Mouse (Mus musculus) CD4-positive naive resting alpha-beta T cell, adult 57 days (primary cell): ENCODE results near the gene Dlx4. TPM values are rescaled to one million over a fixed set of nuclear protein-coding genes. Genes with fewer than 3 reads are reported as not detected.

Source experiments
- total RNA-seq: library from RNA; stranded (reverse); gene quantifications from one replicate; pipeline ENCODE4 v1.2.4, GENCODE M21; 2023

The Dlx4 gene
- not detected for total RNA-seq

DNA sequence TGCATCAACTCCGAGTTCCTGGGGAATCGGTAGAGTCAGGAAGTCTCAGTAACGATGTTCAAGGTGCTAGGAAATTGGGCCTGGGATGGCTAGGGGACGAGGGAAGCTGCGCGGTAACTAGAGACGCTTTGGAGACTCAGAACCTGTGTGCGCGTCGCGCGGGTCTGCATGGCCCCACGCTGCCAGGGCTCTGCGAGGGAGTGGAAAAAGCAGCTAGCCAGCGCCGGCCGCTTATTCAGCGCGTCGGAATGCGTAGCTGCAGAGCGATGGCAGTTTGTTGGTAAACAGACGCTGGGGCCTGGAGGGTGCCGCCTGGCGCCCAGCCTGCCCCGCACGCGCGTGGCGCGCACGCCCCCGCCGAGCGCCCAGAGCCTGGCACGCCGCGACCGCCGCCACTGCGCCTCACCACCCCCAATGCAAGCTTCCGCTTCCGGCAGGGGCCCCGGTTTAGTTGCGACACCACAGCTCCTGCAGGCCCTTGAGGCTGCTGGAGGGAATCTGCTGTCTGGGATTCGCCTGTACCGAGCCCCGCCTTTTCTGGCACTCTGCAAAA, at the start of gene Dlx4:
Gene Dlx4, minus strand, starts transcription at position 413 of the 553 bp plus-strand sequence.

DNA sequence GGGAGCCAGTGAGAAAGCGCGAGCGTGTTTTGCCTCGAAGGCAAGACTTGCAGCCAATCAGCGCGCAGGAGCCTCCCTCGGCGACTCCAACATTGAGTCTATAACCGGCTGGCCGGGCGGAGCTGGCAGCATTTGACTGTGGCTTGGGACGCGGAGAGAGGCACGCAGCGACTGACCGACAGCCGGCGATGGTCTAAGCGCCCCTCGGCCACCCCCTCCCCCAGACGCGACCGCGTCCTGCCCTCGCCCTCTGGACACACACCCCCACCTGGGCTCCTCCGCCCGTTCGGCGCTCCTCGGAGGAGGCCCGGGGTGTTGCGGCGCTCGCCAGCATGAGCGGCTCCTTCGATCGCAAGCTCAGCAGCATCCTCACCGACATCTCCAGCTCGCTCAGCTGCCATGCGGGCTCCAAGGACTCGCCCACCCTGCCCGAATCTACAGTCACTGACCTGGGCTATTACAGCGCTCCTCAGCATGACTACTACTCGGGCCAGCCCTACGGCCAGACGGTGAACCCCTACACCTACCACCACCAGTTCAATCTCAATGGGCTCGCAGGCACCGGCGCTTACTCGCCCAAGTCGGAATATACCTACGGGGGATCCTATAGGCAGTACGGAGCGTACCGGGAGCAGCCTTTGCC, 26.0 kb downstream of the Dlx4 start, which contains the start of gene Dlx3:
Gene Dlx3, plus strand, starts transcription at position 130 of the 643 bp plus-strand sequence.

Other genes starting within 250 kb of the Dlx4 start
- 3.5 TPM for gene Col1a1, start 210.0 kb downstream of the Dlx4 start, total RNA-seq
- gene Hils1, start 178.7 kb downstream of the Dlx4 start, total RNA-seq = not detected
- gene Sgca, start 169.9 kb downstream of the Dlx4 start, total RNA-seq = not detected
- 141 TPM for gene Ppp1r9b, start 155.2 kb downstream of the Dlx4 start, total RNA-seq
- 0.21 TPM for gene Samd14, start 136.4 kb downstream of the Dlx4 start, total RNA-seq
- gene Pdk2, start 104.9 kb downstream of the Dlx4 start, total RNA-seq = 11.4 TPM
- gene Itga3, start 69.5 kb downstream of the Dlx4 start, total RNA-seq = 4.7 TPM
- gene Dlx3, start 26.1 kb downstream of the Dlx4 start, total RNA-seq = not detected
- gene Tac4, start 115.3 kb upstream of the Dlx4 start, total RNA-seq = not detected
- gene Kat7, start 164.0 kb upstream of the Dlx4 start, total RNA-seq = 112 TPM
- gene Fam117a, start 190.8 kb upstream of the Dlx4 start, total RNA-seq = 82.5 TPM
- 63.4 TPM for gene Slc35b1, start 238.4 kb upstream of the Dlx4 start, total RNA-seq